Comparison of ENCODE assay signal across 8 mouse cellular contexts in the genomic region with DNA sequence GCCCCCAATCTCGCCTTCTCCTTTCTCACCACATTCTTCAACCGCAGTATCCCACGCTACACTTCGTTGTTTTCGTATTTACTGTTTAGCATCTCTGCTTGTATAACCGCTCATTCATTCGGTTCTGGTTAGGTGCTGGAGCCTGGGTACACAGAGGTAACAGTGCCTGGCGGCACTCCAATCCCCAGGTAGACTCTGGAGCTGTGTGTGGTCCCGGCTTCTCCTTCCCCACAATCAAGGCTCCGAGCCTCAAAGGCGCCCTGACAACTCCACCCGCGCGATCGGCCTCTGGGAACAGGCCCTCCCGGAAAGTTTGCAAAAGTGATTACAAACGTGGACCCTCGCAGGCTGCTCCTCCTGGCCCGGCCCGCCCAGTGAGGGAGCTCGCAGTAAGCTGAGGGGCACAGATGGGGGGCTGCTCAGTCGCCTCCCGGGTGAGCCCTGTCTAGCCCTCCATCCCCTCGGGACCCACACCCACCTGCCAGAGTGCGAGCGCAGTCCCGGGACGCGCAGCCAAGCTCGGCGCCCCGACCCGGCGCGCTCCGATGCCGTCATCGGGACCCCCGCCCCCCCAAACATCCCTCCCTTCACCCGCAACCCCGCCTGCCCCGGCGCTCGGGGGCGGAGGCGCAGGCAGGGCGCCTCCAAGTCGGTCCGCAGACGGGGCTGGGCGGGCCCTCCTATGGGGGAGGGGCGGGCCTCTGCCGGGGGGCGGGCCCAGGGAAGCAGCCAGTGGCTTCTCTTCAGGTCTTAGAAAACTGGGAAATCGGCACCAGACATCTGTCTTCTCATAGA. TPM values are rescaled to one million over a fixed set of nuclear protein-coding genes. Genes with fewer than 3 reads are reported as not detected.
A peak's percentile ranks its signal among the peaks of the same experiment; 100 is the strongest.
DNase-seq lines count a peak whose midpoint lies in the region; ATAC-seq and TF ChIP-seq lines count a peak whose summit lies in the region.

Gene Kif7, minus strand, starts transcription at position 534 of the 795 bp plus-strand sequence.

- no peak for TF ChIP-seq EP300 in MEL (IDR thresholded peaks at IDR 0.05; ENCODE audit: low read depth in 1 of 2, low read length in 2 of 2)
- no peak for TF ChIP-seq EP300 in liver, postnatal 0 days (IDR thresholded peaks at IDR 0.05; ENCODE audit: low read depth)

- 2% methylated on average over 55 of the region's 55 CpGs for WGBS in liver, postnatal 0 days (ENCODE audit: insufficient replicate concordance)
- WGBS in neural tube, embryonic 13.5 days, result 1% methylated on average over 54 of the region's 55 CpGs

- H3K27me3 ChIP-seq in MEL (ENCODE audit: control insufficient read depth in 1 of 2, insufficient read depth in 2 of 2, low read length in 2 of 2), result no peaks in the 10 kb centered on the region
- peaks cover 21% of the 10 kb centered on the region for H3K27me3 ChIP-seq in liver, postnatal 0 days (ENCODE audit: insufficient read depth, low read length)
- H3K27me3 ChIP-seq in neural tube, embryonic 13.5 days, result 0 out of 2 replicates have a peak, but pooled peaks cover 10% of the 10 kb centered on the region

- peaks cover 3 to 8% of the 10 kb centered on the region in 2 experiments; a peak in 3 of 4 replicates for H3K4me1 ChIP-seq in MEL (ENCODE audit: control insufficient read depth in 1 of 2, insufficient read depth in 2 of 2, low read length in 2 of 2)
- peaks cover 3% of the 10 kb centered on the region; the same call in 1 of the 2 replicates for H3K4me1 ChIP-seq in liver, postnatal 0 days (ENCODE audit: insufficient read depth)
- peaks cover 27% of the 10 kb centered on the region for H3K4me1 ChIP-seq in neural tube, embryonic 13.5 days (replicated peaks)

- H3K9ac ChIP-seq in MEL (ENCODE audit: control insufficient read depth, low read depth, low read length, poor library complexity, severe bottlenecking), result peak within 1 kb of the TSS; percentile 84
- H3K9ac ChIP-seq in liver, postnatal 0 days (replicated peaks), result peak within 1 kb of the TSS; percentile 60
- peak within 1 kb of the TSS; percentile 70 for H3K9ac ChIP-seq in neural tube, embryonic 13.5 days

- no peak for TF ChIP-seq RAD21 in MEL (IDR thresholded peaks at IDR 0.05; ENCODE audit: low read depth, low read length)

- TF ChIP-seq POLR2A in MEL (IDR thresholded peaks at IDR 0.05; ENCODE audit: control insufficient read depth in 1 of 2, insufficient read depth in 1 of 2, low read depth in 1 of 2, low read length in 2 of 2, poor library complexity in 1 of 2), result peak; percentile 77 to 86

- peak; percentile 64 for DNase-seq in 3T3-L1 (ENCODE audit: low read depth, low spot score)
- peak; percentile 93 for DNase-seq in MEL (ENCODE audit: low read depth, low spot score)
- peak; percentile 83 for DNase-seq in embryo, embryonic 10 days (ENCODE audit: low spot score)
- peak; percentile 84 to 88 for DNase-seq in heart, adult 18-20 months
- DNase-seq in kidney, adult 11 months, result peak; percentile 59
- DNase-seq in liver, postnatal 0 days, result peak; percentile 79
- DNase-seq in thymus, postnatal 25 days, result peak; percentile 85

- peaks cover 1% of the 10 kb centered on the region; the same call in 1 of the 2 replicates for H3K79me2 ChIP-seq in MEL (ENCODE audit: control insufficient read depth, insufficient read depth, low read length, poor library complexity)

- H3K9me3 ChIP-seq in MEL (replicated peaks; ENCODE audit: insufficient read depth, low read length), result no peaks in the 10 kb centered on the region
- no peaks in the 10 kb centered on the region for H3K9me3 ChIP-seq in liver, postnatal 0 days (ENCODE audit: low read length)
- H3K9me3 ChIP-seq in neural tube, embryonic 13.5 days, result no peaks in the 10 kb centered on the region

- H3K4me2 ChIP-seq in liver, postnatal 0 days (ENCODE audit: low read depth, low read length), result peak within 1 kb of the TSS; percentile 91
- peak within 1 kb of the TSS; percentile 79 for H3K4me2 ChIP-seq in neural tube, embryonic 13.5 days

- no peak within 1 kb of the TSS for H3K27ac ChIP-seq in MEL (ENCODE audit: control insufficient read depth, low read depth, low read length)
- H3K27ac ChIP-seq in liver, postnatal 0 days (ENCODE audit: low read depth), result no peak within 1 kb of the TSS
- no peak within 1 kb of the TSS for H3K27ac ChIP-seq in neural tube, embryonic 13.5 days (replicated peaks)

- H3K4me3 ChIP-seq in MEL (ENCODE audit: control insufficient read depth in 1 of 2, insufficient read depth in 1 of 2, low read depth in 2 of 2, low read length in 2 of 2), result peak within 1 kb of the TSS; percentile 71 to 93
- peak within 1 kb of the TSS; percentile 63 for H3K4me3 ChIP-seq in liver, postnatal 0 days (ENCODE audit: low read depth, low read length)
- peak within 1 kb of the TSS; percentile 56 for H3K4me3 ChIP-seq in neural tube, embryonic 13.5 days

- peak; percentile 85 for ATAC-seq in liver, postnatal 0 days
- ATAC-seq in neural tube, embryonic 13.5 days (ENCODE audit: low read depth), result peak; percentile 80

- H3K36me3 ChIP-seq in MEL (ENCODE audit: control insufficient read depth in 1 of 2, insufficient read depth in 2 of 2, low read length in 2 of 2), result peaks cover 0 to 3% of the 10 kb centered on the region in 2 experiments; a peak in 2 of 4 replicates
- no peaks in the 10 kb centered on the region for H3K36me3 ChIP-seq in liver, postnatal 0 days (replicated peaks; ENCODE audit: insufficient read depth, low read length)
- no peaks in the 10 kb centered on the region for H3K36me3 ChIP-seq in neural tube, embryonic 13.5 days

- no peak for TF ChIP-seq CTCF in MEL (IDR thresholded peaks at IDR 0.05 in 2 of 3, conservative IDR thresholded peaks at IDR 0.05 in 1 of 3; ENCODE audit: control insufficient read depth in 1 of 3, insufficient read depth in 1 of 3, low read depth in 2 of 3, low read length in 3 of 3, poor library complexity in 1 of 3, severe bottlenecking in 1 of 3)
- no peak for TF ChIP-seq CTCF in liver, postnatal 0 days (IDR thresholded peaks at IDR 0.05; ENCODE audit: low read depth)

TF ChIP-seq in MEL, 35 proteins besides CTCF, POLR2A, EP300 and RAD21 (continues in another document):
- no peak for TF ChIP-seq MAFK (IDR thresholded peaks at IDR 0.05; ENCODE audit: borderline replicate concordance, low read depth, low read length)
- TF ChIP-seq POLR2AphosphoS2 (IDR thresholded peaks at IDR 0.05; ENCODE audit: low read length), result peak; percentile 56; the same call in 1 of the 2 replicates
- no peak for TF ChIP-seq E2F4 (IDR thresholded peaks at IDR 0.05; ENCODE audit: borderline replicate concordance, low read depth, low read length)
- TF ChIP-seq NRF1 (IDR thresholded peaks at IDR 0.05; ENCODE audit: insufficient read depth, low read depth, low read length, poor library complexity, severe bottlenecking), result peak; percentile 47; the same call in 1 of the 2 replicates
- no peak for TF ChIP-seq CHD2 (IDR thresholded peaks at IDR 0.05; ENCODE audit: low read length)
- TF ChIP-seq NELFE (IDR thresholded peaks at IDR 0.05; ENCODE audit: low read depth, low read length), result peak; percentile 81
- no peak for TF ChIP-seq RCOR1 (IDR thresholded peaks at IDR 0.05; ENCODE audit: low read depth, low read length)
- no peak for TF ChIP-seq JUND (IDR thresholded peaks at IDR 0.05; ENCODE audit: low read depth, low read length)
- 0 out of 2 replicates have a peak, but pooled peaks have one; percentile 28 for TF ChIP-seq TCF12 (IDR thresholded peaks at IDR 0.05; ENCODE audit: low read depth, low read length)
- no peak for TF ChIP-seq TAL1 (IDR thresholded peaks at IDR 0.05; ENCODE audit: low read length)
- no peak for TF ChIP-seq ZNF384 (IDR thresholded peaks at IDR 0.05; ENCODE audit: low read depth, low read length)
- no peak for TF ChIP-seq MAX (IDR thresholded peaks at IDR 0.05; ENCODE audit: low read length)
- TF ChIP-seq KAT2A (conservative IDR thresholded peaks at IDR 0.05; ENCODE audit: low read depth, low read length), result no peak
- TF ChIP-seq MEF2A (IDR thresholded peaks at IDR 0.05; ENCODE audit: extremely low read depth, insufficient replicate concordance, low read depth, low read length, poor library complexity, severe bottlenecking), result no peak
- peak; percentile 81 for TF ChIP-seq HCFC1 (IDR thresholded peaks at IDR 0.05; ENCODE audit: low read depth, low read length)
- no peak for TF ChIP-seq TBP (IDR thresholded peaks at IDR 0.05; ENCODE audit: low read depth, low read length)
- no peak for TF ChIP-seq ZMIZ1 (IDR thresholded peaks at IDR 0.05; ENCODE audit: low read depth, low read length)
- no peak for TF ChIP-seq SMC3 (IDR thresholded peaks at IDR 0.05; ENCODE audit: low read depth, low read length)
- peak; percentile 76 for TF ChIP-seq MXI1 (IDR thresholded peaks at IDR 0.05; ENCODE audit: low read depth, low read length)
- no peak for TF ChIP-seq GABPA (IDR thresholded peaks at IDR 0.05; ENCODE audit: low read depth, low read length)
- TF ChIP-seq ELF1 (IDR thresholded peaks at IDR 0.05; ENCODE audit: low read depth, low read length), result no peak
- TF ChIP-seq BHLHE40 (IDR thresholded peaks at IDR 0.05; ENCODE audit: borderline replicate concordance, low read depth, low read length), result 0 out of 2 replicates have a peak, but pooled peaks have one; percentile 10
- TF ChIP-seq SIN3A (IDR thresholded peaks at IDR 0.05; ENCODE audit: low read length), result peak; percentile 84
- TF ChIP-seq USF2 (IDR thresholded peaks at IDR 0.05; ENCODE audit: borderline replicate concordance in 1 of 2, insufficient read depth in 1 of 2, low read depth in 1 of 2, low read length in 2 of 2), result no peak
- TF ChIP-seq POLR2AphosphoS5 (IDR thresholded peaks at IDR 0.05; ENCODE audit: borderline replicate concordance, low read depth, low read length), result no peak
- peak; percentile 97 for TF ChIP-seq MAZ (IDR thresholded peaks at IDR 0.05; ENCODE audit: low read depth, low read length)
- TF ChIP-seq ZC3H11A (IDR thresholded peaks at IDR 0.05; ENCODE audit: low read depth, low read length), result no peak
- no peak for TF ChIP-seq GATA1 (IDR thresholded peaks at IDR 0.05; ENCODE audit: low read depth, low read length)
- no peak for TF ChIP-seq ZKSCAN1 (IDR thresholded peaks at IDR 0.05; ENCODE audit: low read depth, low read length)
- TF ChIP-seq CHD1 (IDR thresholded peaks at IDR 0.05; ENCODE audit: low read depth, low read length), result no peak
- peak; percentile 41; the same call in 1 of the 2 replicates for TF ChIP-seq ETS1 (IDR thresholded peaks at IDR 0.05; ENCODE audit: low read depth, low read length)
- no peak for TF ChIP-seq USF1 (IDR thresholded peaks at IDR 0.05; ENCODE audit: low read depth, low read length)

RNA-seq across cellular contexts. Expression of gene Kif7, which starts in this region (rescaled TPM):
- 12.1 and 13.1 TPM in 2 replicates for total RNA-seq in MEL (2012; rRNA removed)
- polyA plus RNA-seq in MEL (2012; ENCODE audit: insufficient read depth in 1 of 2, insufficient read length in 2 of 2, low read depth in 1 of 2, low replicate concordance in 2 of 2, missing spikeins in 1 of 2), result 10 to 100 TPM in 1 of 2 experiments, not detected in 1; 15.6 TPM
- total RNA-seq in heart, adult 18-20 months (2021), result 1 to 10 TPM in 1 of 2 experiments, under 1 TPM in 1; 0.82 to 1.1 TPM
- 0.15 and 0.19 TPM in 2 replicates for polyA plus RNA-seq in liver, postnatal 0 days (2015; fragmentation: Nextera tagmentation; extraction: Ambion mirVana)
- polyA plus RNA-seq in neural tube, embryonic 13.5 days (2015; fragmentation: Nextera tagmentation; extraction: Ambion mirVana), result 1.7 and 2.1 TPM in 2 replicates

Comparison
In these comparisons a context has a peak if more than half of its experiments do, and no peak if none do; other contexts are left out.
1. Peak in DNase-seq, ATAC-seq, H3K4me3 ChIP-seq, H3K9ac ChIP-seq and H3K4me2 ChIP-seq in liver, postnatal 0 days; RNA of the gene not detected or under 1 TPM.